Mouse (Mus musculus): ENCODE data around the gene Ggct. TPM values are rescaled to one million over a fixed set of nuclear protein-coding genes. Genes with fewer than 3 reads are reported as not detected.

The Ggct gene
- polyA plus RNA-seq, 1 experiment: 16.6 TPM

- Histone ChIP-seq H3K27ac (ENCODE audit: insufficient read depth, low read length) (no peak overlapping the region), H3K4me3 (ENCODE audit: insufficient read depth, low read length) (no peak overlapping the region), H3K4me1 (ENCODE audit: control insufficient read depth, insufficient read depth, low read length) (no peaks in the 10 kb centered on the region)
- TF ChIP-seq CTCF (IDR thresholded peaks at IDR 0.05; ENCODE audit: extremely low read depth, insufficient read depth, low read length): peak; percentile 43
- TF ChIP-seq POLR2A (IDR thresholded peaks at IDR 0.05; ENCODE audit: extremely low read depth, insufficient read depth, low read length): no peak
These were observed 18.2 kb downstream of the Ggct start for GRCm38 (mm10) chr6:54974501-54974900.

- TF ChIP-seq CTCF (IDR thresholded peaks at IDR 0.05; ENCODE audit: extremely low read depth, insufficient read depth, low read length) (no peak), POLR2A (IDR thresholded peaks at IDR 0.05; ENCODE audit: extremely low read depth, insufficient read depth, low read length) (no peak)
- H3K27ac ChIP-seq (ENCODE audit: insufficient read depth, low read length): no peak overlapping the region
- no peaks in the 10 kb centered on the region for H3K4me1 ChIP-seq (ENCODE audit: control insufficient read depth, insufficient read depth, low read length)
- peak overlapping the region; percentile 49; the same call in 1 of the 2 replicates for H3K4me3 ChIP-seq (ENCODE audit: insufficient read depth, low read length)
These were observed 19.9 kb downstream of the Ggct start for GRCm38 (mm10) chr6:54972929-54973211.

GRCm38 (mm10) chr6:54972111-54972928, 20.4 kb downstream of the Ggct start, which contains the start of gene Nod1:
TSS of gene Nod1 (minus strand) at chr6:54972612.
- no peaks in the 10 kb centered on the region for H3K4me1 ChIP-seq (ENCODE audit: control insufficient read depth, insufficient read depth, low read length)
- peak within 1 kb of the TSS; percentile 24; the same call in 1 of the 2 replicates for H3K27ac ChIP-seq (ENCODE audit: insufficient read depth, low read length)
- peak within 1 kb of the TSS; percentile 49 for H3K4me3 ChIP-seq (ENCODE audit: insufficient read depth, low read length)

GRCm38 (mm10) chr6:54971731-54972110, 21.0 kb downstream of the Ggct start:
- TF ChIP-seq CTCF (IDR thresholded peaks at IDR 0.05; ENCODE audit: extremely low read depth, insufficient read depth, low read length) (no peak), POLR2A (IDR thresholded peaks at IDR 0.05; ENCODE audit: extremely low read depth, insufficient read depth, low read length) (no peak)
- H3K4me1 ChIP-seq (ENCODE audit: control insufficient read depth, insufficient read depth, low read length): no peaks in the 10 kb centered on the region
- peak overlapping the region; percentile 49 for H3K4me3 ChIP-seq (ENCODE audit: insufficient read depth, low read length)
- H3K27ac ChIP-seq (ENCODE audit: insufficient read depth, low read length): peak overlapping the region; percentile 24; the same call in 1 of the 2 replicates

More at GRCm38 (mm10) chr6:54972111-54972928, 20.4 kb downstream of the Ggct start, which contains the start of gene Nod1:
- no peak for TF ChIP-seq CTCF (IDR thresholded peaks at IDR 0.05; ENCODE audit: extremely low read depth, insufficient read depth, low read length)
- TF ChIP-seq POLR2A (IDR thresholded peaks at IDR 0.05; ENCODE audit: extremely low read depth, insufficient read depth, low read length): no peak

- Histone ChIP-seq H3K4me3 (ENCODE audit: insufficient read depth, low read length) (no peak overlapping the region), H3K4me1 (ENCODE audit: control insufficient read depth, insufficient read depth, low read length) (no peaks in the 10 kb centered on the region), H3K27ac (ENCODE audit: insufficient read depth, low read length) (no peak overlapping the region)
- TF ChIP-seq POLR2A (IDR thresholded peaks at IDR 0.05; ENCODE audit: extremely low read depth, insufficient read depth, low read length): no peak
- no peak for TF ChIP-seq CTCF (IDR thresholded peaks at IDR 0.05; ENCODE audit: extremely low read depth, insufficient read depth, low read length)
These were observed 22.2 kb downstream of the Ggct start for GRCm38 (mm10) chr6:54970506-54970905.

GRCm38 (mm10) chr6:54969801-54970200, 22.9 kb downstream of the Ggct start:
- no peak overlapping the region for H3K27ac ChIP-seq (ENCODE audit: insufficient read depth, low read length)
- TF ChIP-seq POLR2A (IDR thresholded peaks at IDR 0.05; ENCODE audit: extremely low read depth, insufficient read depth, low read length): no peak
- TF ChIP-seq CTCF (IDR thresholded peaks at IDR 0.05; ENCODE audit: extremely low read depth, insufficient read depth, low read length): no peak
- H3K4me3 ChIP-seq (ENCODE audit: insufficient read depth, low read length): no peak overlapping the region
- H3K4me1 ChIP-seq (ENCODE audit: control insufficient read depth, insufficient read depth, low read length): no peaks in the 10 kb centered on the region

- no peak overlapping the region for H3K4me3 ChIP-seq (ENCODE audit: insufficient read depth, low read length)
- H3K4me1 ChIP-seq (ENCODE audit: control insufficient read depth, insufficient read depth, low read length): no peaks in the 10 kb centered on the region
- H3K27ac ChIP-seq (ENCODE audit: insufficient read depth, low read length): no peak overlapping the region
- TF ChIP-seq CTCF (IDR thresholded peaks at IDR 0.05; ENCODE audit: extremely low read depth, insufficient read depth, low read length) (no peak), POLR2A (IDR thresholded peaks at IDR 0.05; ENCODE audit: extremely low read depth, insufficient read depth, low read length) (no peak)
These were observed 25.2 kb downstream of the Ggct start for GRCm38 (mm10) chr6:54967591-54967990.

GRCm38 (mm10) chr6:54965234-54965633, 27.5 kb downstream of the Ggct start:
- H3K27ac ChIP-seq (ENCODE audit: insufficient read depth, low read length): no peak overlapping the region
- TF ChIP-seq CTCF (IDR thresholded peaks at IDR 0.05; ENCODE audit: extremely low read depth, insufficient read depth, low read length): no peak
- no peak for TF ChIP-seq POLR2A (IDR thresholded peaks at IDR 0.05; ENCODE audit: extremely low read depth, insufficient read depth, low read length)
- no peaks in the 10 kb centered on the region for H3K4me1 ChIP-seq (ENCODE audit: control insufficient read depth, insufficient read depth, low read length)
- no peak overlapping the region for H3K4me3 ChIP-seq (ENCODE audit: insufficient read depth, low read length)

GRCm38 (mm10) chr6:54964755-54965154, 28.0 kb downstream of the Ggct start:
- no peaks in the 10 kb centered on the region for H3K4me1 ChIP-seq (ENCODE audit: control insufficient read depth, insufficient read depth, low read length)
- no peak overlapping the region for H3K27ac ChIP-seq (ENCODE audit: insufficient read depth, low read length)
- no peak for TF ChIP-seq CTCF (IDR thresholded peaks at IDR 0.05; ENCODE audit: extremely low read depth, insufficient read depth, low read length)
- no peak for TF ChIP-seq POLR2A (IDR thresholded peaks at IDR 0.05; ENCODE audit: extremely low read depth, insufficient read depth, low read length)
- H3K4me3 ChIP-seq (ENCODE audit: insufficient read depth, low read length): no peak overlapping the region

- Histone ChIP-seq H3K27ac (ENCODE audit: insufficient read depth, low read length) (no peak overlapping the region), H3K4me1 (ENCODE audit: control insufficient read depth, insufficient read depth, low read length) (no peaks in the 10 kb centered on the region), H3K4me3 (ENCODE audit: insufficient read depth, low read length) (no peak overlapping the region)
- TF ChIP-seq POLR2A (IDR thresholded peaks at IDR 0.05; ENCODE audit: extremely low read depth, insufficient read depth, low read length) (no peak), CTCF (IDR thresholded peaks at IDR 0.05; ENCODE audit: extremely low read depth, insufficient read depth, low read length) (no peak)
These were observed 29.2 kb downstream of the Ggct start for GRCm38 (mm10) chr6:54963599-54963998.

Data from cortical plate, adult 2 months (tissue).